Mouse (Mus musculus) ovary, adult 10 weeks (tissue): ENCODE measurements around the gene Foxj1. TPM values are rescaled to one million over a fixed set of nuclear protein-coding genes. Genes with fewer than 3 reads are reported as not detected.

Source experiments
- polyA plus RNA-seq: library from polyadenylated mRNA; stranded (reverse); fragments of 350-450 nt; fragmentation: Illumina TruSeq; extraction: RNeasy Lipid Tissue Mini Kit (QIAGEN cat#74804); gene quantifications from one replicate; pipeline ENCODE4 v1.2.3, GENCODE M21; 2014

Gene Foxj1
- polyA plus RNA-seq = 0.23 TPM

GRCm38 (mm10) chr11:116335244-116336036 lies at the start of gene Foxj1:
Gene Foxj1, minus strand, starts transcription at chr11:116335399.

GRCm38 (mm10) chr11:116307019-116307725 lies 28.0 kb downstream of the Foxj1 start, which contains the start of gene Exoc7:
Gene Exoc7, minus strand, starts transcription at chr11:116307233.

GRCm38 (mm10) chr11:116280751-116281663 lies 54.2 kb downstream of the Foxj1 start, which contains the start of gene Galr2:
Gene Galr2, plus strand, starts transcription at chr11:116280939.

Other genes with a start within 250 kb of the Foxj1 start
- 15.5 TPM for gene Wbp2, start 248.4 kb downstream of the Foxj1 start, polyA plus RNA-seq
- gene Trim47, start 208.2 kb downstream of the Foxj1 start, polyA plus RNA-seq = not detected
- gene Trim65, start 204.3 kb downstream of the Foxj1 start, polyA plus RNA-seq = 4.9 TPM
- gene Mrpl38, start 196.5 kb downstream of the Foxj1 start, polyA plus RNA-seq = 1.3 TPM
- gene Fbf1, start 167.2 kb downstream of the Foxj1 start, polyA plus RNA-seq = 14.4 TPM
- gene Ten1, start 136.5 kb downstream of the Foxj1 start, polyA plus RNA-seq = 1.7 TPM
- 40.9 TPM for gene Acox1, start 136.4 kb downstream of the Foxj1 start, polyA plus RNA-seq
- not detected for gene Evpl, start 97.3 kb downstream of the Foxj1 start, polyA plus RNA-seq
- gene Srp68, start 61.2 kb downstream of the Foxj1 start, polyA plus RNA-seq = 10.1 TPM
- gene Galr2, start 54.5 kb downstream of the Foxj1 start, polyA plus RNA-seq = not detected
- gene Exoc7, start 28.2 kb downstream of the Foxj1 start, polyA plus RNA-seq = 5.8 TPM
- gene Rnf157, start 77.6 kb upstream of the Foxj1 start, polyA plus RNA-seq = 0.88 TPM
- gene Ubald2, start 98.7 kb upstream of the Foxj1 start, polyA plus RNA-seq = 7.1 TPM
- not detected for gene Qrich2, start 130.8 kb upstream of the Foxj1 start, polyA plus RNA-seq
- 33.9 TPM for gene Prpsap1, start 158.8 kb upstream of the Foxj1 start, polyA plus RNA-seq
- gene Sphk1, start 195.5 kb upstream of the Foxj1 start, polyA plus RNA-seq = 0.51 TPM
- gene Ube2o, start 246.0 kb upstream of the Foxj1 start, polyA plus RNA-seq = 9.0 TPM